Mouse (Mus musculus): ENCODE results near the gene Skp1a. TPM values are rescaled to one million over a fixed set of nuclear protein-coding genes. Genes with fewer than 3 reads are reported as not detected.
A peak's percentile ranks its signal among the peaks of the same experiment; 100 is the strongest.

Gene Skp1a
- polyA plus RNA-seq, 1 experiment from 2014 or later, result 534 TPM

DNA sequence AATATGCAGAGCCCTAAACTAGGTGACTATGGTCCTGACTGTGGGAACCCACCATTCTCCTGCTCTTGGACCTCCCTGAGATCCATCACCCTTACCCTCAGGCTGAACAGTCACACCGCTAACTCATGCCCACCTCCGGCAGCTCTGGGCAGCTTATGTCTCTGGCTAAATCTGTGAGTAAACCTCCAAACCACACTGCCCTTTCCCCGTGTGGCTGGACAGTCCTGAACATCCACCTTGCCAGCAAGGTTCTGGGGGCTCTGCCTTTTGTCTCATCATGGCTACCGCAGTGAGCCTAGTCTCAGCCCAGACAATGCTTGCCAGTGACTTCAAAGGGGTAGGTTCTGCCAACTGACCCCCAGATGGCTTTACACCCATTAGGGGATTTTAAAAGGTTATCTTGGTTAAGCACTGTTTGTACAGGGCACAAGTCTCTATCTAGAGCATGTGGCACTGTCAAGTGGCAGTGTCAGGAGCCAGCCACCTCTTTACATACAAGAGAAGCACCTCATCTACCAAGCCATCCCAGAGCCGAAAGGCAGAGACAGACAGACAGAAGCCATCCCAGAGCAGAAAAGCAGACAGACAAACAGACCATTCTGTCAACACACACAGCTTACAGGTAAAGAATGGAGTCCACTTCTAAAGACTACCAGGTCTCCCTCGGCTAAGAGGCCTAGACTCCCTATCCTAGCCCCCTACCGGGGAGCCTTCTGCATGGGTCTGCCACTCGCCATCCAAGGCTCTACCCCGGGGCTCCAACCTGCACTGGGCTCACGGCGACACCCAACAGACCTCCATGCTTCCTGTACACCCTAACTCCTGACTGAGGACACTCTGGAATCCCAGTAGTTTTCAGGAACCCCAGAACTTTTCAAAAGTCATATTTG lies 49.0 kb downstream of the Skp1a start:
- Histone ChIP-seq H3K27me3 (ENCODE audit: control insufficient read depth, insufficient read depth, low read length) (peaks cover 15% of the 10 kb centered on the region; the same call in 1 of the 2 replicates), H3K9me3 (ENCODE audit: control insufficient read depth, low read length) (no peaks in the 10 kb centered on the region), H3K9ac (ENCODE audit: low read length) (no peak overlapping the region), H3K36me3 (ENCODE audit: control insufficient read depth, insufficient read depth, low read length) (no peaks in the 10 kb centered on the region), H3K4me2 (ENCODE audit: low read length) (no peak overlapping the region), H3K4me1 (ENCODE audit: control insufficient read depth in 2 of 2, insufficient read depth in 2 of 2, low read length in 2 of 2) (peaks cover 16 to 19% of the 10 kb centered on the region in 2 experiments), H3K27ac (replicated peaks in 1 of 2; ENCODE audit: control insufficient read depth in 1 of 2, insufficient read depth in 1 of 2, low read depth in 2 of 2, low read length in 2 of 2) (no peak overlapping the region), H3K4me3 (ENCODE audit: control insufficient read depth in 1 of 2, insufficient read depth in 1 of 2, low read depth in 1 of 2, low read length in 2 of 2) (no peak overlapping the region)
- 89% methylated on average over 11 of the region's 11 CpGs for WGBS
- no peak for ATAC-seq (ENCODE audit: insufficient number of reproducible peaks, insufficient read depth, low FRiP score, low read depth)

DNA sequence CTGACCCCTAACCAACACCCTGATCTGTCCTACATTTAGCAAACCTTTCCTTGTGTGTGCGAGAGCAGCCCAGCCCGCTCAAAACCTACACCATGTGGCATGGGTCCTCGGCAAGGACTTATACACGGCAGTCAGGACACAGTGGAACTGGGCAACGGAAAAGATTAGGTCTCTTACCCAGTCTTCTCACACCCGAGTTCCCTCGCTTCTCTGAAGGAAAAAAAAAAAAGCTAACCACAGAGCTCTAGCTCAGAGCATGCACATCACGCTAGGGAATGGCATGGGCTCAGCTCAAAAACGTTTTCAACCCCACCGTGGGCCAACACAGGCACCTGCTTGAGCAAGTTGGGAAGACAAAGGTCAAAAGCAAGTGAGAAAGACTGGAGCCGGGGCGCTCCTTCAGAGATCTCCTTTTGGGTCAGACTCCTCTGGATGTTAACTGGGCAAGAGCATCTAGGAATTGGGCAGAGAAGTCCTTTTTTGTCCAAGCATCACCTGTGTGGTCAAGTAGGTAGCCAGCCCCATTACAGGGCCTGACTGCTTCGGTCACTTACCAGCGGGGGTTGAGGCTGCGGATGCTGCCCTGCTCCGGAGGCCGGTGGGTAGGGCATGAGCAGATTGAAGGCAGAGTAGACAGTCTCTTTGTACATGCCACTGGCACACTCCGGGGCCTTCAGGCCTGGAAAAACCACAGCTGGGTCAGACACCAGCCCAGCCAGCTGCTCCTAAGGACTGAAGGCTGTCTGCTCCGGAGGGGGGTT lies 50.0 kb downstream of the Skp1a start:
- Histone ChIP-seq H3K27ac (replicated peaks in 1 of 2; ENCODE audit: control insufficient read depth in 1 of 2, insufficient read depth in 1 of 2, low read depth in 2 of 2, low read length in 2 of 2) (no peak overlapping the region), H3K4me3 (ENCODE audit: control insufficient read depth in 1 of 2, insufficient read depth in 1 of 2, low read depth in 1 of 2, low read length in 2 of 2) (peak overlapping the region; percentile 54 to 56), H3K4me2 (ENCODE audit: low read length) (peak overlapping the region; percentile 96), H3K4me1 (ENCODE audit: control insufficient read depth in 2 of 2, insufficient read depth in 2 of 2, low read length in 2 of 2) (peaks cover 20 to 26% of the 10 kb centered on the region in 2 experiments), H3K9me3 (ENCODE audit: control insufficient read depth, low read length) (no peaks in the 10 kb centered on the region), H3K27me3 (ENCODE audit: control insufficient read depth, insufficient read depth, low read length) (peaks cover 15% of the 10 kb centered on the region; the same call in 1 of the 2 replicates), H3K36me3 (ENCODE audit: control insufficient read depth, insufficient read depth, low read length) (no peaks in the 10 kb centered on the region), H3K9ac (ENCODE audit: low read length) (no peak overlapping the region; the same call in 1 of the 2 replicates)
- no peak for ATAC-seq (ENCODE audit: insufficient number of reproducible peaks, insufficient read depth, low FRiP score, low read depth)
- WGBS, result 70% methylated on average over 19 of the region's 19 CpGs

DNA sequence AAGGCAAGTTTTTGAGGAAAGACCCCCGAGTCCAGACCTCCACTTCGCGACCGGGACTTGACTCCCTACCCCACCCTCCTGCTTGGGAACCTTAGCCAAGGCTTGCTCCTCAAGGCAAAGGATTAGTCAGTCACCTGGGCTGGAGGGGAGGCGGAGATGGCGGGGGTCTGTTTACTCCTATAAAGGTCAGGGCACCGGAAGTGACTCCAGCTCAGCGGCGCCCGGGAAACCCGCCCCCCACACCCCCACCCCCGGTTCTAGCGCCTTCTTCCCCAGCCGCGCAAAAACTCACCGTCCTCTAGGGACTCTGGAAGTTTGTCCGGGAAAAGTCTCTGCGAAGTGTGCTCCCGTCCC lies 50.6 kb downstream of the Skp1a start:
- no peak overlapping the region for H3K27ac ChIP-seq (replicated peaks in 1 of 2; ENCODE audit: control insufficient read depth in 1 of 2, insufficient read depth in 1 of 2, low read depth in 2 of 2, low read length in 2 of 2)
- ATAC-seq (ENCODE audit: insufficient number of reproducible peaks, insufficient read depth, low FRiP score, low read depth), result no peak

DNA sequence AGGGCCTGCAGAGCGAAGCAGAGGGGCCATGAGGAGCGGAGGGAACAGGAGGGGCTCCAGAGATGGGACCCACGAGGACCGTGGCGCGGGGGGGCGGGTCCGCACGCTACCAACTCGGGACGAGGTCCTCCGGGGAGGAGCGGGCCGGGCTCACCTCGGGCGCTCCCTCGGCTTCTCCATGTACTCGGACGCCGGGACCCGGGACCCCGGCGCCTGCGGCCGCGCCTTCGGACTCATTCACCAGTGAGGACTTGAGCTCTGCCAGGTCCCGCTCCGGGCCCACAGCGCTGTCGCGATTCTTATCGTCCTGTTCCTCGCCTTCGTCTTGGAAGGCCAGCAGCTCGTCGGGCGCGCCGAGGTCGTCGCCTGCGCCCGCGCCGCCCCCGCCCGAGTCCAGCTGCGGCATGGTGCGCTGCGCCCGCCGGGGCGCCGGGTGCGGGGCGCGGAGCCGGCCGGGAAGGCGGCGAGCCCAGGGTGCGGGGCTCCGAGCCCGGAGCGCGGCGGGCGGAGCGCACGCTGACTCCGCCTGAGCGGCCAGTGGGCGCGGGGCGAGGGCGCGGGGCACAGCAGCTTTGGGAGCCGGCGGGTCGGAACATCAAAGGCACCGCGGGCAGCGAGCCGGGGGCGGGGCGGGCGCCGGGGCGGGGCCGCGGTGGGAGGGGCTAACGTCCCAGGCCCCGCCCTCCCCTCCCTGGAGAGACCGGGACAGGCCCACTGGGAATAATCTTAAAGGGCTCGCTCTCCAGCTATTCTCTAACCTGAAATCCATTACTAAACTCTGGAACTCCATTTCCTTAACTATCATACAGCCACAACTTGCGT lies 51.2 kb downstream of the Skp1a start, which contains the start of gene Tcf7:
Tcf7 (minus strand) TSS at position 241 of the 822 bp plus-strand sequence.
- Histone ChIP-seq H3K9ac (ENCODE audit: low read length) (peak within 1 kb of the TSS; percentile 74), H3K9me3 (ENCODE audit: control insufficient read depth, low read length) (no peaks in the 10 kb centered on the region), H3K27me3 (ENCODE audit: control insufficient read depth, insufficient read depth, low read length) (peaks cover 15% of the 10 kb centered on the region; the same call in 1 of the 2 replicates), H3K4me2 (ENCODE audit: low read length) (peak within 1 kb of the TSS; percentile 96), H3K27ac (replicated peaks in 1 of 2; ENCODE audit: control insufficient read depth in 1 of 2, insufficient read depth in 1 of 2, low read depth in 2 of 2, low read length in 2 of 2) (no peak within 1 kb of the TSS), H3K4me1 (ENCODE audit: control insufficient read depth in 2 of 2, insufficient read depth in 2 of 2, low read length in 2 of 2) (peaks cover 20 to 26% of the 10 kb centered on the region in 2 experiments), H3K36me3 (ENCODE audit: control insufficient read depth, insufficient read depth, low read length) (no peaks in the 10 kb centered on the region), H3K4me3 (ENCODE audit: control insufficient read depth in 1 of 2, insufficient read depth in 1 of 2, low read depth in 1 of 2, low read length in 2 of 2) (peak within 1 kb of the TSS; percentile 54 to 56)
- ATAC-seq (ENCODE audit: insufficient number of reproducible peaks, insufficient read depth, low FRiP score, low read depth), result peak; percentile 71
- WGBS, result under 1% methylated on average over 65 of the region's 97 CpGs

More for the DNA sequence above, 50.6 kb downstream of the Skp1a start:
- peak overlapping the region; percentile 54 to 56 for H3K4me3 ChIP-seq (ENCODE audit: control insufficient read depth in 1 of 2, insufficient read depth in 1 of 2, low read depth in 1 of 2, low read length in 2 of 2)
- H3K4me2 ChIP-seq (ENCODE audit: low read length), result peak overlapping the region; percentile 96
- peaks cover 20 to 26% of the 10 kb centered on the region in 2 experiments for H3K4me1 ChIP-seq (ENCODE audit: control insufficient read depth in 2 of 2, insufficient read depth in 2 of 2, low read length in 2 of 2)
- WGBS, result 2% methylated on average over 19 of the region's 19 CpGs
- no peaks in the 10 kb centered on the region for H3K36me3 ChIP-seq (ENCODE audit: control insufficient read depth, insufficient read depth, low read length)
- peak overlapping the region; percentile 74 for H3K9ac ChIP-seq (ENCODE audit: low read length)
- H3K9me3 ChIP-seq (ENCODE audit: control insufficient read depth, low read length), result no peaks in the 10 kb centered on the region
- peaks cover 15% of the 10 kb centered on the region; the same call in 1 of the 2 replicates for H3K27me3 ChIP-seq (ENCODE audit: control insufficient read depth, insufficient read depth, low read length)

DNA sequence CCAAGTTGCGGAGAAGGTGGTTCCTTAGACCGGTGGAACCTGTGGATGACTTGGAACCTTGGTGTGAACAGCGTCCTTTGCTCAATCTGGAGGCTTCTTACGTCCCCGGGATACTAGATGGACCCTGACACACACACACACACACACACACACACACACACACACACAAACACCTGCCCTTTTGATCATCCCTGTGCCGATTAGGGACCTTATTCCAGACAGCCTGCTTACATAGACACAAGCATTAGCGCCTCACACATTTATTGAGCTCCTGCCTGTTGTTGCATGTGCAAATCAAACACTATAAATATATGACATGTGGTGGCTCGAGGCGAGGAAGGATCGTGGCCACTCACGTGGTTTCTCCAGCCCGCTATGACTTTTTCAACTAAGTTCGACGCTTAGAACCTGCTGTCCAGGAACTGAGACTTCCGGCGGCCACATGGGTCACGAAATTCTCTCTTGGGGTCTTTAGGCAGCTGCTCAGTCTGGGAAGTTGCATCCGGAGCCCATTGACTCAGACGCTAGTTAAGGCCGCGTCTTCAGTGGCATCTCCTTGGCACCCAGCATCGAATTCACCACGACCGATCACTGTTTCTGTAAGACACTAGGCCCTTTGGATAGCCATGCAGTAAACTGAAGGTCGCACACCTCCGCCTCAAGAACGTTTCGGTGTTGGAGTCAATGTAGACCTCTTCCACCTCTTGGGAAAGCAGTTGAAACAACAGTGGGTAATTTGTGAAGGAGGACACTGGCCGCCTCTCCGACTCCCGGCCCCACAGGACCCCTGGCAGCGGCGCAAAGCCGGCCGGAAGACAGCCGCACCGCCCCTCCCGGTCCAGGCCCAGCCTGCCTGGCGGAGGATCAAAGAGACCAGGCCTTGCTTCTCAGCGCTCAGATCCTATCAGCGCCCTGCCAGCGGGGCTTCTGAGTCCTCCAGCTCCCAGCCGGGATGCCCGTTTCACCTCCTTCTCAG lies 52.1 kb downstream of the Skp1a start:
- Histone ChIP-seq H3K4me2 (ENCODE audit: low read length) (peak overlapping the region; percentile 96), H3K4me3 (ENCODE audit: control insufficient read depth in 1 of 2, insufficient read depth in 1 of 2, low read depth in 1 of 2, low read length in 2 of 2) (peak overlapping the region; percentile 54 to 56), H3K36me3 (ENCODE audit: control insufficient read depth, insufficient read depth, low read length) (no peaks in the 10 kb centered on the region), H3K9me3 (ENCODE audit: control insufficient read depth, low read length) (no peaks in the 10 kb centered on the region), H3K27me3 (ENCODE audit: control insufficient read depth, insufficient read depth, low read length) (peaks cover 15% of the 10 kb centered on the region; the same call in 1 of the 2 replicates), H3K9ac (ENCODE audit: low read length) (peak overlapping the region; percentile 74), H3K27ac (replicated peaks in 1 of 2; ENCODE audit: control insufficient read depth in 1 of 2, insufficient read depth in 1 of 2, low read depth in 2 of 2, low read length in 2 of 2) (no peak overlapping the region), H3K4me1 (ENCODE audit: control insufficient read depth in 2 of 2, insufficient read depth in 2 of 2, low read length in 2 of 2) (peaks cover 20 to 26% of the 10 kb centered on the region in 2 experiments)
- 9% methylated on average over 44 of the region's 44 CpGs for WGBS
- ATAC-seq (ENCODE audit: insufficient number of reproducible peaks, insufficient read depth, low FRiP score, low read depth), result no peak

DNA sequence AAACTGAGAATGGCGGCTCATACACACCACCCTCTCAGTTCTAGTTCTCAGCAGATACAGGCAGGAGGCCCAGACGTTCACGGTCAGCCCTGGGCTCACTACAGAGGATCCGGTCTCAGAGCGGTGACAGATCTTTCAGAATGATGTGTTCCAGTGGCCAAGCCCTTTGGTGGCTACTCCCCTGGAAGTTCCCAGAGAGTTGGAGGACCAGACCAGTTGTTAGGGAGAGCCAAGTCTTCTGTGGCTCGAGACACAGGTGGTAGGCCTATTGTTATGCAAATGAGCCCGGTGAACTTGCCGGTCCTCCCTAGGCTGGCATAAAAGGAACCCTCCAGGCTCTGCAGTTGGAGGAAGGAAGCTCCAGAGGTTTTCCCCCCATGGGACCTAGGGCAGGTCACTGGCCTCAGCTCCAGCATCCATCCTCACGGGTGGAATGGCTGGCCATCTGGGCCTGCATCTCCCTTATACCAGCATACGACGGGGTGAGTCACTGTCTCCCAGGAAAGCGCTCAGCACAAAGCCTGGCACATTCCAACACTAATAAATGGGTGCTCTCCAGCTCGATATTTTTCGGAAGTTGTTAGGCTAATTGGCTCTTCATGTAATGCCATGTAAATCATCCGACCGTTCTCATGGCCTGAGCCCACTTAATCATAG lies 54.6 kb downstream of the Skp1a start:
- no peak overlapping the region for H3K4me2 ChIP-seq (ENCODE audit: low read length)
- no peak overlapping the region for H3K4me3 ChIP-seq (ENCODE audit: control insufficient read depth in 1 of 2, insufficient read depth in 1 of 2, low read depth in 1 of 2, low read length in 2 of 2)
- H3K4me1 ChIP-seq (ENCODE audit: control insufficient read depth in 2 of 2, insufficient read depth in 2 of 2, low read length in 2 of 2), result peaks cover 20 to 26% of the 10 kb centered on the region in 2 experiments
- 35% methylated on average over 16 of the region's 16 CpGs for WGBS
- no peaks in the 10 kb centered on the region for H3K9me3 ChIP-seq (ENCODE audit: control insufficient read depth, low read length)
- peaks cover 15% of the 10 kb centered on the region; the same call in 1 of the 2 replicates for H3K27me3 ChIP-seq (ENCODE audit: control insufficient read depth, insufficient read depth, low read length)
- ATAC-seq (ENCODE audit: insufficient number of reproducible peaks, insufficient read depth, low FRiP score, low read depth), result no peak
- H3K36me3 ChIP-seq (ENCODE audit: control insufficient read depth, insufficient read depth, low read length), result no peaks in the 10 kb centered on the region
- H3K9ac ChIP-seq (ENCODE audit: low read length), result no peak overlapping the region
- H3K27ac ChIP-seq (replicated peaks in 1 of 2; ENCODE audit: control insufficient read depth in 1 of 2, insufficient read depth in 1 of 2, low read depth in 2 of 2, low read length in 2 of 2), result no peak overlapping the region
